Mouse (Mus musculus): Measurements from ENCODE around the gene Tm4sf20. TPM values are rescaled to one million over a fixed set of nuclear protein-coding genes. Genes with fewer than 3 reads are reported as not detected.

Tm4sf20 gene
- not detected in 2 replicates for polyA plus RNA-seq (2015; fragmentation: Nextera tagmentation; extraction: Ambion mirVana)

GRCm38 (mm10) chr1:82768269-82768668 is at the start of gene Tm4sf20:
TSS of gene Tm4sf20 (minus strand) at chr1:82768461.
- 74% methylated on average over 5 of the region's 5 CpGs for WGBS
- H3K4me2 ChIP-seq (ENCODE audit: low read length), result no peak within 1 kb of the TSS
- no peak for ATAC-seq
- no peaks in the 10 kb centered on the region for H3K36me3 ChIP-seq (ENCODE audit: control insufficient read depth, insufficient read depth, low read length)
- H3K9me3 ChIP-seq (ENCODE audit: control insufficient read depth, low read length), result no peaks in the 10 kb centered on the region
- H3K4me1 ChIP-seq (ENCODE audit: control insufficient read depth, insufficient read depth, low read depth, low read length), result no peaks in the 10 kb centered on the region
- H3K9ac ChIP-seq (ENCODE audit: low read depth, low read length), result no peak within 1 kb of the TSS
- no peak within 1 kb of the TSS for H3K4me3 ChIP-seq (ENCODE audit: low read length)
- no peak within 1 kb of the TSS for H3K27ac ChIP-seq (ENCODE audit: low read depth, low read length)
- H3K27me3 ChIP-seq (replicated peaks; ENCODE audit: control insufficient read depth, insufficient read depth, low read length), result no peaks in the 10 kb centered on the region

DNA sequence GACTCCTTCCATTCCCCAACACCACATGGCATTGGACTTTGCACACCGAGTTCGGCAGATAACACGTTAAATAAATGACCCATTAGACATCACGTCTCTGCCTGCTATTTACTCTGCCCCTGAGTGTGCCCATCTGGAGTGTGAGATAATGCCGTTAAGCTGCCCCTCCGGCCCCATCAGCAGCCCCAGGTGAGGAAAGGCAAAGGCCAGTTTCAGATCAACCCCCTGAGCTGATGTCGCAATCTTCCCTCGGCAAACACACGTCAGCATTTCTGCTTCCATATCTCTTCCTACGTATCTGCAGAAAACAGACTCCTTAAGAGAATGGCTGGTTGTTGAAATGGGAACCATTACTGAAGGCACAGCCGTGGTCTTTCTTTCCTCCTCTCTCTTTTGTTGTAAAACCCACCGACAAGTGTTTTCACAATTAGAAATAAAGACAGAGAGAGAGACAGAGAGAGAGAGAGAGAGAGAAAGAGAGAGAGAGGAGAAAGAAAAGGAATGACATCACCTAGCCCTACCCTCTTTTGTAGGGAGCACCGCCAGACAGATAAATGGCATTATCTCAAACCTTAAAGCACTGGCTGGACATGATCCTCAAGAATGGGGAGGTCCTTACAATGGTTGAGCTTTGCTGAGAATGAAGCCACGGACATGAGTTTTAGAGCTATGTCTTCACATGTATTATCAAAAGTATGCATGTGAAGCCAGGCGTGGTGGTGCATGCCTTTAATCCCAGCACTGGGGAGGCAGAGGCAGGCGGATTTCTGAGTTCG is 47.9 kb upstream of the Tm4sf20 start:
- Histone ChIP-seq H3K4me2 (ENCODE audit: low read length) (peak overlapping the region; percentile 19; the same call in 1 of the 2 replicates), H3K4me1 (ENCODE audit: control insufficient read depth, insufficient read depth, low read depth, low read length) (no peaks in the 10 kb centered on the region), H3K36me3 (ENCODE audit: control insufficient read depth, insufficient read depth, low read length) (no peaks in the 10 kb centered on the region), H3K27ac (ENCODE audit: low read depth, low read length) (no peak overlapping the region), H3K27me3 (replicated peaks; ENCODE audit: control insufficient read depth, insufficient read depth, low read length) (no peaks in the 10 kb centered on the region), H3K9ac (ENCODE audit: low read depth, low read length) (no peak overlapping the region), H3K4me3 (ENCODE audit: low read length) (no peak overlapping the region), H3K9me3 (ENCODE audit: control insufficient read depth, low read length) (no peaks in the 10 kb centered on the region)
- 62% methylated on average over 16 of the region's 17 CpGs for WGBS
- ATAC-seq, result 0 out of 2 replicates have a peak, but pooled peaks have one; percentile 6

- no peak overlapping the region for H3K27ac ChIP-seq (ENCODE audit: low read depth, low read length)
- no peaks in the 10 kb centered on the region for H3K36me3 ChIP-seq (ENCODE audit: control insufficient read depth, insufficient read depth, low read length)
- H3K4me1 ChIP-seq (ENCODE audit: control insufficient read depth, insufficient read depth, low read depth, low read length), result no peaks in the 10 kb centered on the region
- H3K4me2 ChIP-seq (ENCODE audit: low read length), result no peak overlapping the region
- no peaks in the 10 kb centered on the region for H3K9me3 ChIP-seq (ENCODE audit: control insufficient read depth, low read length)
- no peak overlapping the region for H3K9ac ChIP-seq (ENCODE audit: low read depth, low read length)
- no peak overlapping the region for H3K4me3 ChIP-seq (ENCODE audit: low read length)
- no peak for ATAC-seq
- 50% methylated on average over 1 of the region's 1 CpGs for WGBS
- H3K27me3 ChIP-seq (replicated peaks; ENCODE audit: control insufficient read depth, insufficient read depth, low read length), result no peaks in the 10 kb centered on the region
These were observed 43.5 kb upstream of the Tm4sf20 start for GRCm38 (mm10) chr1:82811766-82812165.

DNA sequence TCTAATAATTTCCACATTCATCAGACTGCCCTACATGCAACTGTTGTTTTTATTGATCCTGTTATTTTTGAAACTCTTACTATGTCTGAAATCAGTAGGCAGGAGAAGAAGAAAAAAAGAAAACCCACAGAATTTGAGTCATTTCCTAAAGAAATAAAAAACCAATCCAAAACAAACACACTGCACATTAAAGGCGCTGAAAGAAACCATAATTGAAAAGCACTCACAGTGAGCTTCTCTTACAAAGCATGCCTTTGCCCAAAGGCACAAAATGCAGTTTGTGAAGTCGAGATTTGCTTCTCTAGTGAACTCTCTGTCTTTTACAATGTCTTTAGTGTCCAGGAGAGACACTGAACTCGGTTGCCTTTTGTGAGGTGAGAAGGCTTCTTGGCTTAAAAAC is 40.3 kb upstream of the Tm4sf20 start:
- Histone ChIP-seq H3K9ac (ENCODE audit: low read depth, low read length) (no peak overlapping the region), H3K9me3 (ENCODE audit: control insufficient read depth, low read length) (no peaks in the 10 kb centered on the region), H3K4me2 (ENCODE audit: low read length) (no peak overlapping the region), H3K27me3 (replicated peaks; ENCODE audit: control insufficient read depth, insufficient read depth, low read length) (no peaks in the 10 kb centered on the region), H3K4me3 (ENCODE audit: low read length) (no peak overlapping the region), H3K36me3 (ENCODE audit: control insufficient read depth, insufficient read depth, low read length) (no peaks in the 10 kb centered on the region), H3K4me1 (ENCODE audit: control insufficient read depth, insufficient read depth, low read depth, low read length) (no peaks in the 10 kb centered on the region), H3K27ac (ENCODE audit: low read depth, low read length) (no peak overlapping the region)
- WGBS, result 73% methylated on average over 3 of the region's 3 CpGs
- no peak for ATAC-seq

- no peaks in the 10 kb centered on the region for H3K27me3 ChIP-seq (replicated peaks; ENCODE audit: control insufficient read depth, insufficient read depth, low read length)
- no peaks in the 10 kb centered on the region for H3K36me3 ChIP-seq (ENCODE audit: control insufficient read depth, insufficient read depth, low read length)
- H3K9me3 ChIP-seq (ENCODE audit: control insufficient read depth, low read length), result no peaks in the 10 kb centered on the region
- ATAC-seq, result no peak
- H3K9ac ChIP-seq (ENCODE audit: low read depth, low read length), result no peak overlapping the region
- WGBS, result 76% methylated on average over 7 of the region's 7 CpGs
- H3K4me3 ChIP-seq (ENCODE audit: low read length), result no peak overlapping the region
- no peak overlapping the region for H3K27ac ChIP-seq (ENCODE audit: low read depth, low read length)
- no peaks in the 10 kb centered on the region for H3K4me1 ChIP-seq (ENCODE audit: control insufficient read depth, insufficient read depth, low read depth, low read length)
- no peak overlapping the region for H3K4me2 ChIP-seq (ENCODE audit: low read length)
These were observed 38.9 kb upstream of the Tm4sf20 start for GRCm38 (mm10) chr1:82807206-82807605.

DNA sequence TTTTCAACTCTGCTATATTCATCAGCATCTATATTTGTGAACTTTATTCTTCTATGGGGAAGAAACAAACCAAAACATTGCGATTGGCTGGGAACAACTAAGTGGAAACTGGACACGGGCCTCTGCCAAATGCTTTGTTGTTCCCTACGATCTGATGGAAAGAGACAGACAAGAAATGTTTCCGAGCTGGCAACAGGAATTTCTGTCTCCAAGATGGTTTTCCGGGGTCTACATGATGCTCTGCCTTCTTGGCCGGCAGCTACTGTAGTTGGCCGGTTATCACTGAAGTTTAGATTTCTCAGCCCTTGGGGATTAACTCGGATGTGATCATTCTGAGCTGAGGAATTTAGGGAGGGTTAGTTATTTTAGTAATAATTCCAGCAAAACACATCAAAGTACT is 38.1 kb upstream of the Tm4sf20 start:
- Histone ChIP-seq H3K27me3 (replicated peaks; ENCODE audit: control insufficient read depth, insufficient read depth, low read length) (no peaks in the 10 kb centered on the region), H3K4me2 (ENCODE audit: low read length) (no peak overlapping the region), H3K27ac (ENCODE audit: low read depth, low read length) (no peak overlapping the region), H3K4me1 (ENCODE audit: control insufficient read depth, insufficient read depth, low read depth, low read length) (no peaks in the 10 kb centered on the region), H3K4me3 (ENCODE audit: low read length) (no peak overlapping the region), H3K36me3 (ENCODE audit: control insufficient read depth, insufficient read depth, low read length) (no peaks in the 10 kb centered on the region), H3K9me3 (ENCODE audit: control insufficient read depth, low read length) (no peaks in the 10 kb centered on the region), H3K9ac (ENCODE audit: low read depth, low read length) (no peak overlapping the region)
- whole genome bisulfite sequencing, result 74% methylated on average over 8 of the region's 8 CpGs
- no peak for ATAC-seq

DNA sequence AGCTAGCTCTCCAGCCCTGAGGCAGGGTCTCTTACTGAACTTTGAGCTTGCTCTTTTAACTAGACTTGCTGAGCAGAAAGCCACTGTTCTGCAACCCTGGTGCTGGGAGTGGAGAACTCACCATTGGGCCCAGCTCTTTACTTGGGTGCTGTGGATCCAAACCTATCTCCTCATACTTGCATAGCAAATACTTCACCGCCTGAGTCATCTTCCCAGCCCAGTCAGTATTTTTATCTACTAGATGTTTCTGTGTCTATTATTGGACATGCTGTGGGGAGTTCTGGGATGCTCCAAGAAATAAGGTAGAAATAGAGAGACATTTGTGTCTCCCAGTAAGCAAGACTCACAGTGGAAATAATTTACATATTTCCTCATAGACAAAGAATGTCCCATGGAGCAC is 35.8 kb upstream of the Tm4sf20 start:
- Histone ChIP-seq H3K4me1 (ENCODE audit: control insufficient read depth, insufficient read depth, low read depth, low read length) (no peaks in the 10 kb centered on the region), H3K27me3 (replicated peaks; ENCODE audit: control insufficient read depth, insufficient read depth, low read length) (no peaks in the 10 kb centered on the region), H3K4me3 (ENCODE audit: low read length) (no peak overlapping the region), H3K4me2 (ENCODE audit: low read length) (no peak overlapping the region), H3K27ac (ENCODE audit: low read depth, low read length) (no peak overlapping the region), H3K9ac (ENCODE audit: low read depth, low read length) (no peak overlapping the region), H3K36me3 (ENCODE audit: control insufficient read depth, insufficient read depth, low read length) (no peaks in the 10 kb centered on the region), H3K9me3 (ENCODE audit: control insufficient read depth, low read length) (no peaks in the 10 kb centered on the region)
- WGBS, result 96% methylated on average over 1 of the region's 1 CpGs
- no peak for ATAC-seq

DNA sequence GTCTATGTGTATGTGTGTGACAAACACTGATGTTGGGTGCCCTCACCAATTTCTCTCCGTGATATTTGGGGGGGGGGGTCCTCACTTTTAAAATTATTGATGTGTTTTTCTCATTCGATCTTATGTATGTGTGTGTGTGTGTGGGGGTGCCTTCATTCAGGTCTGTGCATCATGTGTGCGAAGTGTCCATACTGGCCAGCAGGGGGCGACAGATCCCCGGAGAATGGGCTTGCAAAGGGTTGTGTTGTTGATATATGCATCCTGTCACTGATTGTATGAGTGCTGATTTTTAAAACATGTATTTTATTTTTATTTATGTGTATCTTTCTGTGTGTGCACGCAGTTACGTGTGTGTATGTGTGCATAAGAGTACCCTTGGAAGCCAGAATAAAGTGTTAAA is 35.3 kb upstream of the Tm4sf20 start:
- no peak overlapping the region for H3K4me3 ChIP-seq (ENCODE audit: low read length)
- H3K27me3 ChIP-seq (replicated peaks; ENCODE audit: control insufficient read depth, insufficient read depth, low read length), result no peaks in the 10 kb centered on the region
- H3K9me3 ChIP-seq (ENCODE audit: control insufficient read depth, low read length), result no peaks in the 10 kb centered on the region
- no peak for ATAC-seq
- H3K27ac ChIP-seq (ENCODE audit: low read depth, low read length), result no peak overlapping the region
- no peaks in the 10 kb centered on the region for H3K4me1 ChIP-seq (ENCODE audit: control insufficient read depth, insufficient read depth, low read depth, low read length)
- WGBS, result 77% methylated on average over 7 of the region's 7 CpGs
- H3K36me3 ChIP-seq (ENCODE audit: control insufficient read depth, insufficient read depth, low read length), result no peaks in the 10 kb centered on the region
- no peak overlapping the region for H3K4me2 ChIP-seq (ENCODE audit: low read length)
- H3K9ac ChIP-seq (ENCODE audit: low read depth, low read length), result no peak overlapping the region

DNA sequence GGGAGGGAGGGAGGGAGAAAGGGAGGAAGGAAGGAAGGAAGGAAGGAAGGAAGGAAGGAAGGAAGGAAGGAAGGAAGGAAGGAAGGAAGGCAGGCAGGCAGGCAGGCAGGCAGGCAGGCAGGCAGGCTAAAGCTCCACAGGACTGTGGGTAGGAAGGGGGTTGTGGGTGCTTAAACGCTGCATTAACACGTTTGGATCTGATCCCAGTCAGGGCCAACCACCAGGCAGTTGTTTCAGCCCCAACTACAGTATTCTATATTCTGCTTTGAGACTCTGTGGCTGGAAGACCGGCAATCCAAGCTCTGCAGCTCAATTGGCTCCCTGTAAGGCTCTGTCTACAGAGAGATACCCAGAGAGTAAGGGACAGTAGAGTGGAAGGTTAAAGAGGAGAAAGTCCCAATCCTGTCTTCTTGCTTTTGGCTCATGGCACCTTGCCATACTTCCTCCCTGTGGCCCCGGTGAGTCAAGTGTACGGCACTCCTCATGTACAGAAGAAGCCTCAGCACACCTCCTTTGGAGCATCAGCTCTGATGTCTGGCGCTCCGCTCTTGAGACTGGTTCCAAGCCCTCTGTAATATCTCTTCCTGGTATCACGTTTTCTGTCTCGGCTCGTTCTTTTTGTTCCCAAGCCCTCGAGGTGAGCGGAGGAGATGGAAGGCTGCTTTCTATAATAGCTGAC is 33.0 kb upstream of the Tm4sf20 start:
- H3K4me1 ChIP-seq (ENCODE audit: control insufficient read depth, insufficient read depth, low read depth, low read length), result no peaks in the 10 kb centered on the region
- H3K9ac ChIP-seq (ENCODE audit: low read depth, low read length), result no peak overlapping the region
- WGBS, result 68% methylated on average over 12 of the region's 12 CpGs
- no peak overlapping the region for H3K4me3 ChIP-seq (ENCODE audit: low read length)
- no peaks in the 10 kb centered on the region for H3K27me3 ChIP-seq (replicated peaks; ENCODE audit: control insufficient read depth, insufficient read depth, low read length)
- no peak overlapping the region for H3K4me2 ChIP-seq (ENCODE audit: low read length)
- H3K27ac ChIP-seq (ENCODE audit: low read depth, low read length), result no peak overlapping the region
- H3K36me3 ChIP-seq (ENCODE audit: control insufficient read depth, insufficient read depth, low read length), result no peaks in the 10 kb centered on the region
- H3K9me3 ChIP-seq (ENCODE audit: control insufficient read depth, low read length), result no peaks in the 10 kb centered on the region
- ATAC-seq, result peak; percentile 55; the same call in 1 of the 2 replicates
